Mouse (Mus musculus): ENCODE results near the gene Slc1a7.

- TF ChIP-seq CTCF (IDR thresholded peaks at IDR 0.05; ENCODE audit: insufficient read depth, low read depth, low read length) (no peak), POLR2A (IDR thresholded peaks at IDR 0.05; ENCODE audit: insufficient read depth, low read depth, low read length) (no peak)
Measured at GRCm38 (mm10) chr4:108030888-108031501, 62.9 kb downstream of the Slc1a7 start.

Measured in olfactory bulb, adult 2 months (tissue).